Mouse (Mus musculus) stomach, embryonic 16.5 days (tissue): ENCODE data around the gene Rab4a. TPM values are rescaled to one million over a fixed set of nuclear protein-coding genes. Genes with fewer than 3 reads are reported as not detected.

Experiments used
- ATAC-seq: fragments of 200-750 bp; cut with Nextera tagmentation; 2 replicates; pipeline ENCODE4 v1.8.0; 2017; ENCODE audit warnings: moderate number of reproducible peaks, moderate TSS enrichment; ENCODE audit not compliant: insufficient read depth, low FRiP score
- H3K27ac ChIP-seq: fragments of 300-500 bp; sonication (generic); 2 replicates; pipeline ENCODE4 v1.5.1; 2014; ENCODE audit warnings: low read length
- H3K27me3 ChIP-seq: fragments of 300-500 bp; sonication (generic); 2 replicates; pipeline ENCODE4 v1.6.1; 2014; ENCODE audit warnings: low read length, control low read depth, mixed read lengths; ENCODE audit not compliant: control insufficient read depth, insufficient read depth
- H3K36me3 ChIP-seq: fragments of 300-500 bp; sonication (generic); 2 replicates; pipeline ENCODE4 v1.6.1; 2014; ENCODE audit warnings: low read length; ENCODE audit not compliant: control insufficient read depth, insufficient read depth
- H3K4me1 ChIP-seq: fragments of 300-500 bp; sonication (generic); 2 replicates; pipeline ENCODE4 v1.6.1; 2014; ENCODE audit warnings: low read length, control low read depth, mixed read lengths; ENCODE audit not compliant: control insufficient read depth, insufficient read depth
- H3K4me2 ChIP-seq: fragments of 300-500 bp; sonication (generic); 2 replicates; pipeline ENCODE4 v1.6.1; 2014; ENCODE audit warnings: low read depth, low read length, mixed read lengths
- H3K4me3 ChIP-seq: fragments of 300-500 bp; sonication (generic); replicated peaks from 2 replicates; pipeline ENCODE4 v1.5.1; 2014; ENCODE audit warnings: mild to moderate bottlenecking, low read length
- H3K9ac ChIP-seq: fragments of 300-500 bp; sonication (generic); 2 replicates; pipeline ENCODE4 v1.6.1; 2014; ENCODE audit warnings: low read length
- H3K9me3 ChIP-seq: fragments of 300-500 bp; sonication (generic); replicated peaks from 2 replicates; pipeline ENCODE4 v1.6.1; 2016; ENCODE audit warnings: low read length, control low read depth; ENCODE audit not compliant: control insufficient read depth
- WGBS: fragments of 180-500 bp; shearing (Covaris S2); extraction: QIAGEN DNeasy Blood & Tissue Kit; methylation state at CpG from one replicate; pipeline ENCODE4 v1.1.7; 2014; 5-methylcytosine and 5-hydroxymethylcytosine counted together
- polyA plus RNA-seq: library from polyadenylated mRNA; unstranded; fragments of >200 nt; fragmentation: Nextera tagmentation; extraction: Ambion mirVana; gene quantifications from 2 replicates; pipeline ENCODE4 v1.2.1, GENCODE M21; 2015

Gene Rab4a
- polyA plus RNA-seq, 1 experiment from 2014 or later = 44.4 TPM

DNA sequence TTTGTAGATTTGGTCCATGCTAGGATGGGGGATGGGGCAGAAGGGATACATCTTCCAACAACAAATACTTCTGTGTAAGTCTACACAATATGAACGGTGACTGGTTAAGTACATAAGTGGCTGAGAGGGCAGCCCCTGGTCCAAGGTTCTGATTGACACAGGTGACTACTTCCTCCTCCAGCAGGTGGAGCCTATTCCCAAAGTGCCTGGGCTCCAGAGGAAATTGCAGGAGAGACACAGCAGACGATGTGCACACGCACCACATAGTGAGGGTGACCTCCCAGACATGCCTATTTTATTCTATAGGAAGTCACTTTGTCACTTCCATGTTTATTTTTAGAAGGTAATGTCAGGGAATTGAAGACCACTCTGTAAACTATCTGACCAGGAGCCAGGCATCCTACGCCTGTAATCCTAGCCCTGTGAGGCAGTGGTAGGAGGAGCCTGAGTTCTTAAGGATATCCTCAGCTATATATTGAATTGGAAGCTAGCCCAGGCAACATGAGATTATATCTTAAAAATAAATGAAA lies 75.1 kb downstream of the Rab4a start:
- H3K9ac ChIP-seq = no peak overlapping the region
- H3K4me3 ChIP-seq = no peak overlapping the region
- H3K27ac ChIP-seq = no peak overlapping the region
- no peak for ATAC-seq
- no peak overlapping the region for H3K4me2 ChIP-seq
- H3K4me1 ChIP-seq = peaks cover 5% of the 10 kb centered on the region
- H3K27me3 ChIP-seq = no peaks in the 10 kb centered on the region
- 25% methylated on average over 4 of the region's 4 CpGs for WGBS
- no peaks in the 10 kb centered on the region for H3K36me3 ChIP-seq
- H3K9me3 ChIP-seq = no peaks in the 10 kb centered on the region

DNA sequence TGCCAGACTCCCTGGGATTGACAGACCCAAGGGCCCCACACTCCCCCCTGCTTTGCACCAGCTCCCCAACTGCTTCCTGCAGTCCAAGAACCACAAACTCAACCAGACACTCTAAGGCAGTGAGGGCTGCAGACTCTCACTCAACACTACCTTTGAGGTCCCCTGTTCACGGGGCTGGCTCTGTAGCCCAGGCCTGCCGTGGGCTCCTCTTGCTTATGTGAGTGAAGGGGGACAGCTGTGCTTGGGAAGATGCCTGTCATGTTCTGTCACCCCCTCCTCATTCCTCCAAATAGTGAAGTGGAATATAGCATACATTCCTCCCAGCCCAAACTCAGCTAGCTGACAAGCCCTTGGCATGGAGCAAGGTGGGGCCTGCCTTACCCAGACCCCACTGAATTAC lies 76.6 kb downstream of the Rab4a start:
- H3K4me2 ChIP-seq = no peak overlapping the region
- H3K27ac ChIP-seq = no peak overlapping the region
- 70% methylated on average over 2 of the region's 2 CpGs for WGBS
- no peak overlapping the region for H3K4me3 ChIP-seq
- no peak for ATAC-seq
- peaks cover 5% of the 10 kb centered on the region for H3K4me1 ChIP-seq
- no peaks in the 10 kb centered on the region for H3K9me3 ChIP-seq
- H3K9ac ChIP-seq = no peak overlapping the region
- no peaks in the 10 kb centered on the region for H3K36me3 ChIP-seq
- no peaks in the 10 kb centered on the region for H3K27me3 ChIP-seq

DNA sequence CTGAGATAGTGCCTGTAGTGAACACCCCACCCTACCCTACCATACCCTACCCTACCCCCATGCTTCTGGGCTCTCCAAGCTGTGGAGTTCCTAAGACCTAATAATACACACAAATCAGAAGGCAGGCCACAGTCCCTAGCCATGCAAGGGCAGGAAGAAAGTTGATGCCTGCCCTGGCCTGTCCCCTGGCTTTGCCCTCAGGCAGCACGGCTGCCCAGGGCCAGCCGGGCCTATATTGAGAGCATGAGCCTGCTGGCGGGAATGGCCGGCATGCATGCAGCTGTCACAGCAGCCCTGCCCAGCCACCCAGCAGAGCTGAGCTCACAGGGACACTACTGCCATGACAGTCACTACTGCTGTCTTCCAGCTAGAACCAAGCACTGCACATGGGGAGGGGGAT lies 77.3 kb downstream of the Rab4a start:
- no peak overlapping the region for H3K9ac ChIP-seq
- 78% methylated on average over 4 of the region's 4 CpGs for WGBS
- H3K36me3 ChIP-seq = no peaks in the 10 kb centered on the region

More for the DNA sequence above, 77.3 kb downstream of the Rab4a start:
- Histone ChIP-seq H3K4me2 (no peak overlapping the region), H3K27ac (no peak overlapping the region), H3K27me3 (no peaks in the 10 kb centered on the region), H3K9me3 (no peaks in the 10 kb centered on the region), H3K4me3 (no peak overlapping the region), H3K4me1 (peaks cover 5% of the 10 kb centered on the region)
- ATAC-seq = no peak

Other genes with a start within 250 kb of the Rab4a start
- gene Rhou, start 152.1 kb upstream of the Rab4a start, polyA plus RNA-seq = 7.8 and 8.7 TPM in 2 replicates
- gene Ccsap, start 54.2 kb downstream of the Rab4a start, polyA plus RNA-seq = 1.5 and 2.1 TPM in 2 replicates
- 120 and 1,117 TPM in 2 replicates for gene Acta1, start 88.8 kb downstream of the Rab4a start, polyA plus RNA-seq
- 28.3 and 29.7 TPM in 2 replicates for gene Nup133, start 143.3 kb downstream of the Rab4a start, polyA plus RNA-seq
- gene Abcb10, start 177.1 kb downstream of the Rab4a start, polyA plus RNA-seq = 25.0 and 26.0 TPM in 2 replicates
- 28.0 and 29.2 TPM in 2 replicates for gene Taf5l, start 215.4 kb downstream of the Rab4a start, polyA plus RNA-seq
- 4.4 and 4.5 TPM in 2 replicates for gene Urb2, start 215.5 kb downstream of the Rab4a start, polyA plus RNA-seq